Mouse (Mus musculus): Measurements from ENCODE around the gene Rassf7.
"Not testable (repeated sequence)": the region's sequence is repeated elsewhere in the genome, so short reads cannot be mapped to it uniquely, and the experiment has no call there.

Rassf7 gene

DNA sequence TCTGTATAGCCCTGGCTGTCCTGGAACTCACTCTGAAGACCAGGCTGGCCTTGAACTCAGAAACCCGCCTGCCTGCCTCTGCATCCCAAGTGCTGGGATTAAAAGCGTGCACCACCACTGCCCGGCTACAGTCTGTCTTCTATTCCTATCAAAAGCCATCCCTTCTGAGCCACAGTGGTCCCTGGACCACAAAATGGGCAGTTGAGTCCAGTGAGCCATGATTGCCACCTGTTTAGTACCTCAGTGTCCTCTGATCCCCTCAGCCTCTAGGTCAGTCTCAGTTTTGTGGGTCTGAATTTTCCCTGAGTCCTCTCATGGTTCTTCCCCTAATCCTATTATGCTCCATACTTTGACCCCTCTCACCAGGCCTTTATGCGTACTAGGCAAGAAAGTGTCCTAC, 12.1 kb downstream of the Rassf7 start:
- no peak for DNase-seq

DNA sequence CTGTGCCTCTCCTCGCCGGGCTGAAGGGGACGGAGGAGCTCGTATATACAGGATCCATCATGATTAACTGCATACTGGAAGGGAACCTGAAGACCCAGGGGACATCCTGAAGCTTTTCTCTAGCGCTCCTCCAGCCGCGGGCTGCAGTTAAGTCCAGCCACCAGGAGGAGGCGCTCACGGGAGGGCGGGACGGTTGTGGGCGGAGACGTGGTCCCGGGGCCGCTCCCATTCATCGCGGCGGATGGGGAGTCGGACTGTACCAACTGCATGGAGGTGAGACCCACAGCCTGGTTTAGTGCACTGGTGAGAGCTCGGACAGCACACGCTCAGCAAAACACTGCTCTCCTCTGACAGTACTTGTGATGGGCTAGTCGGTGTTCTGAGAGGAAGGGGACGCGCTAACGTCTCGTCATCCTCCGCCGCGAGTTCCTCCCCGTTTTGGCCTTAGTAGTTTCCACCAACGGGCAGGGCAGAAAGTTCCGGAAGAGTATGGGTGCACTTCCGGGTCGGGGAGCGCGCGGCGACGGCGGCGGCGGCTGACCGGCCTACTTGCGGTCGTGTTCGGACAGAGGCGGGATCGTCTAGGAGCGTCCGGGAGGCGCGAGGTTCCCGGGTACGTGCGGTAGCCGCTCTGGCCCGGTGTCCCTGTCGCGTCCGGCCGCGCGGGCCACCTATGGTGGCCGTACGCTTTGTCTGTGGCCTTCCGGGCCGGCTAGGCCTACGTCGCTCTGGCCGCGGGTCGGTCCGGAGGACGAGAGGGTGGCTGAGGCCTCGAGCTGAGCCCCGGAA, 12.8 kb downstream of the Rassf7 start, which contains the start of gene Phrf1:
TSS of gene Phrf1 (plus strand) at position 506 of the 789 bp plus-strand sequence.
- DNase-seq = peak; percentile 96

DNA sequence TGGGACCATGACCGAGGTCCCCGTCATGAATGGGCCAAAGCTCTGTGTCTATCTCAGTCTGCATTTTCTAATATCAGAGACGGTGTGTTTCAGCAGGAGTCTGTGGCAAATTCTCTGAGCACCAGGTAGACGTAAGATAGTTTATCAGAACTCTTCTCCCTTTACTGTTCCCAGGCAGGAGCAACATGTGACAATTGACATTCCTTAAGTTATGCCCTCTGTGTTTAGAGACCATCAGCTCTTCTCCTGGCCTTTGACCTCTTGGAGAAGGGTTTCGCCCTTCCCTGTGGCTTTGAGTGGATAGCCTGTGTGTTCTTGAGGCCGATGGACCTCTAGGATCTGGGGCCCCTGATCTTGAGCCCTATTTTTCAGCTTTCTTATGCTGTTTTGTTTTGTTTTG, 14.0 kb downstream of the Rassf7 start:
- DNase-seq = no peak

DNA sequence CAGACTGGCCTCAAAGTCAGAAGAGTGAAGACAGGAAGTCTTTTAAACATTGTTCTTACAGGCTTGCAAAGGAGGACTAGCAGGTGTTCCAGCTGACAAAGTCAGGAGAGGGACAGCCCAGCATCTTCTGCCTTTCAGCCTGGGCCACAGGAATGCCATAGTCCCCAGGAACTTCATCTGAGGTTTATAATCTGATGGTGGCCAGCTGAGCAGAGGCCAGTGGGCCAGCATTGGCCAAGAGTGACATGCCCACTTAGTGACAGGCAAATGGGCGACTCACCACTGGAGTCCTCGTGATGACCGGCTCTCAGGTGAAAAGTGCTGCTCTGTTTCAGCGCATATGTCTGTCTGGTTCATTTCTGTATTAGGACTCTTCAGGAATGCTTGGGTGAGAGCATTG, 14.9 kb downstream of the Rassf7 start:
- DNase-seq = no peak

DNA sequence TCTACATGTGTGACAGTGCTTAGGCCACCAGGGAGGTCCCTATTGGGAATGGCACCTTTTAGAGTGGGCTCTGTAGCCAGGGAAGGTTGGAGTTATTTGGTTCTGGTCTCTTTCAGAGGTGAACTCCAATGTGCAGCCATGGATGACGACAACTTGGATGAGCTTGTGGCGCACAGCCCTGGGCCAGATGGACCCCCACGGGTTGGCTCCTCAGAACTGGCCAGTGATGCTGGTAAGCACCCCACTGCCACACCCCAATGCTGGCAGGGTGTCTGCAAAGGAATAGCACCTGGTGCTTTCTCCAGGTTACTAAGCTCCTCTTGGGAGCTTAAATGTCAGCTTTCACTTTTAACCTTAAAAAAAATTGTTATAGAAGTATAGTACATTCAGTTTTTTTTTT, 15.5 kb downstream of the Rassf7 start:
- no peak for DNase-seq

DNA sequence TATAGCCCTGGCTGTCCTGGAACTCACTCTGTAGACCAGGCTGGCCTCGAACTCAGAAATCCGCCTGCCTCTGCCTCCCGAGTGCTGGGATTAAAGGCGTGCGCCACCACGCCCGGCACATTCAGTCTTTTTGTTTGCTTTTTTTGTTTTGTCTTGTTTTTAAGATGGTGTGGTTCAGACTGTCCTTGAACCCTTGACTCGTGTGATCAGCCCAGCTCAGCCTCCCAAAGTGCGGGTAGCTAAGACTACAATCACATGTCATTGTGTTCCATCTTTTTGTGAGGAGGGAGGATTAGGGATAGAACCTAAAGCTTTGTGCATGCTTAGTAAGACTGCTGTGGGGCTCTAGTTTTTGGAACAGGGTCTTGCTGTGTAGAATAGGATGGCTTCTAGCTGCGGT, 15.9 kb downstream of the Rassf7 start:
- no peak for DNase-seq

DNA sequence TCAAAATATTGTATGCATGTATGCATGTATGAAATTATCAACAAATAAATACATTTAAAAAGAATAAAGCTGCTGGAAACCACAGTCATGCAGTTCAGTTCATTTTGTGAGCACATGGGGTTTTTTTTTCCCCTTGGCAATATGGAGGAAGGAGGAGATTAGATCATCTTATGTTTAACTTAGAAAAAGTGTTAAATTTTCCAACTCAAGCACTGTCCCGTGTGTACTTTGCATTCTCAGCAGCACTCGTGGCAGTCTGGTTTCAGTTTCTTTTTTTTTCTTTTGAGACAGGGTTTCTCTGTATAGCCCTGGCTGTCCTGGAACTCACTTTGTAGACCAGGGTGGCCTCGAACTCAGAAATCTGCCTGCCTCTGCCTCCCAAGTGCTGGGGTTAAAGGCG, 34.8 kb downstream of the Rassf7 start:
- DNase-seq = not testable (repeated sequence)

DNA sequence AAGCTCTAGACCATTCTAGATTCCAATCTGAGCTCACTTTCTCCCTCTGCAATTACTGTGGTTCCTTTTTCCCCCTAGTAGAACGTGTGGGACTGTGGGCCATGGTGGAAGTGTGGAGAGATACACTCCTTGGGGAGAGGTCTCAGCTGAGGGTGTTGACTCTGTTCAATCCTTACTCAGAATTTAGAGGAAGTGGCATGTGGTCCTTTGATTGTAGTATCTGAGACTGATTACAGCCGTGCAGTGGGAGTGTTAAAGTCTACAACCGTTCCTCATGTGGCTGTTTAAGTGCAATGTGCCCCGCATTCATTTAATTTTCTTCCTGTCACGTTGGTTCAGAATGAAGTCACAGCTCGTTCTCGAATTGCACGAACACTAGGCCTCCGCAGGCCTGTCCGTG, 40.5 kb downstream of the Rassf7 start:
- no peak for DNase-seq

DNA sequence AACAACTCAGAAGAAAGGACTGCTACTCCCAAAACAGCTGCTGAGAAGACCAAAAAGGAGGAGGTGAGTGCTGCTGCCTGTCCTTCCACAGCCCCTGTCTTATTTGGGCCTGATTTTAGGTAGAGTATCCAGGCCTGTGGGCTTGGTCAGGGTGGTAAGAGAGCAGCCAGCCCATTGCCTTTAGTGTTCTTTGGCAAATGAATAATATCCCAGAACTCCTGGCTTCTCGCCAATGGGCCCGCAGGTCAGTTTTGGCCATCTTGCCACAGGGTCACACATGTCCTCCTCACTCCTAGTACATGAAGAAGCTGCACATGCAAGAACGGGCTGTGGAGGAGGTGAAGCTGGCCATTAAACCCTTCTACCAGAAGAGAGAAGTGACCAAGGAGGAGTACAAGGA, 45.8 kb downstream of the Rassf7 start:
- DNase-seq = no peak

DNA sequence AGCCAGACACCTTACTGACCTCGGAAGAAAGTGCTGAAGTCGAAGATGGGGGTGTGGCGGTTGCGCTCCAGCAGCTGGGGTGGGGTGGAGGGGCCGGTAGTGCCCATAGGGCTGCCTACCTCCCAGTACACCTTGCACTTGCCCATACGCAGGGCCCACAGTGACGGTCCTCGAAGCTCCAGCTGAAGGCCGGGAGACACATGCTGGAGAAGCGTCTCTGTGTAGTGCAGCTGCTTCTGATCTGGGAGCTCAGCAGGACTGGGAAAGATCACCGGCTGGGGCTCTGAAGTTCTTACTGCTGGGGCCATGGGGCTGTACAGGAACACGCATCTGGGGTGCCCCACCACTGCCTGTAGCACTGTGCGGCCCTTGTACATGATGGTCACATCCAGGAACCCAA, 48.0 kb downstream of the Rassf7 start:
- DNase-seq = no peak

DNA sequence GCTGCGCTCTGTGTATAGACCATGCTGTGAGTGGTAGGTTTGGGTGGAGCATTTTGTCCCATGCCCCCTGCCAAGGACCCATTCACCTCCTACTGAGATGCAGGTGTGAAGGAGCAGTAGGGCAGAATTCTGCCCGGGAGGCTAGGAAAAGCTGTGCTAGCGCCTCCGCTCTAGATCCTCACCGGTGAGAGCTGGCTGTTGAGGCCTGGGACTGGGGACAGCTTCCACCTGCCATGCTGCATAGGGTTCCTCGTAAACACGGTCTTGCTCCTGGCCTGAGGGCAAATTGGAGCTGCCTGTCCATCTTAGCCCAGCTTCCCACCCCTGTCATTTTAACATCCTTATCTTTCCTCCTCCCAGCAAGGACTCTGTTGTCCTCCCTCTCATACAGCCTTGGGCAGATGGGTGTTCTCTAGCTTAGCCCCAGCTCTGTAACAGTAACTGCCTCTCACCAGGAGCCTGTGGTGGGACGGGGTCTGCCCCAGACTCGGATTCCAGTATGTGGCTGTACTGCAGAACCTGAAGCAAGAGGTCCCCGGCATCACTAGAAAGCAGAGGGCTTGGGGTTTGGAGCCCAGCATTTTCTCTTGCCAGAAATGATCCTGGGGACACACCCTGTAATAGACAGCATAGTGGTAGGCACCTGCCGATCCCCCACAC, 48.5 kb downstream of the Rassf7 start:
- no peak for DNase-seq

DNA sequence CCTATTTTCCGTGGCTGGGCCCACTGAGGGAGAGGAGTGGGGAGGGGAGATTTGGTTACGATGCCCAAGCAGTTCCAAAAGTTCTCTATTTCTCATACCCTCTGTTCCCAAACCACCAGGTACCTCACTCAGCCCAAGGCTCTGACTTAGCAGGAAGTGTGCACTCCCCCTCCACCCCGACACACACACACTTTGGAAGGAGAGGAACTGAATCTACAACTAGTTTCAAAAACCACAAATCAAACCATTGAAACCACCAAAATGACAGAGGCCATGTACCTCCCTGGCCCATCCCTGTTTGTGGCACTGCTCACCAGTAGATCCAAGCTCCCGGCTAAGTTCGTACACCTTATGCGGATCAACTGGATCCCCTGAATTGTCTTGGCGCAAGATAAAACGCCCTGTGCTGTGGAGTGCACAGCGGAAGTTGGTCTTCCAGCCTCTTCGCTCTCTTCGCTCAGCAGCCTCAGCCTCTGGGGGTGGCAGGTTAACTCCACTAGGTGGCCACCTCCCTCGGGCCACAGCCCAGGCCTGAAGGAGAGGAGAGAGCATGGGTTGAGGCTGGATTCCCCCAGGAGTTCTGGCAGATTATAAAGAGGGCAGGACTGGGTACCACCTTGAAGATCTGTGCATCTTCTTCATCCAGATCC, 49.2 kb downstream of the Rassf7 start:
- peak; percentile 78 for DNase-seq

DNA sequence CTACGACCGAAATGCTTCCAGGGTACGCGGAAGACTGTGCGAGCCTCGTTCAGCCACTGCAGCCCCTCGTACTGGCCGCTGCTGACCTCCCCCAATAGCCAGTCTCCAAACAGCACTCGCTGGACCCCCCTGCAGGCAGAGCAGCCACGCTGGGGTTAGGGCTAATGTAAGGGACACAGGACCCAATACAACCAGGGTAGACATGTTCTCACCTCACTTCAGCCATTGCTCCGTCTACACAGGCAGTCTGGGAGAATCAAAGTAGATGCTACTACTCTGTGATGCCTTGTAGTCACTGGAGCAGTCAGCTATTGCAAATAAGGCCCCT, 49.7 kb downstream of the Rassf7 start:
- DNase-seq = peak; percentile 26

DNA sequence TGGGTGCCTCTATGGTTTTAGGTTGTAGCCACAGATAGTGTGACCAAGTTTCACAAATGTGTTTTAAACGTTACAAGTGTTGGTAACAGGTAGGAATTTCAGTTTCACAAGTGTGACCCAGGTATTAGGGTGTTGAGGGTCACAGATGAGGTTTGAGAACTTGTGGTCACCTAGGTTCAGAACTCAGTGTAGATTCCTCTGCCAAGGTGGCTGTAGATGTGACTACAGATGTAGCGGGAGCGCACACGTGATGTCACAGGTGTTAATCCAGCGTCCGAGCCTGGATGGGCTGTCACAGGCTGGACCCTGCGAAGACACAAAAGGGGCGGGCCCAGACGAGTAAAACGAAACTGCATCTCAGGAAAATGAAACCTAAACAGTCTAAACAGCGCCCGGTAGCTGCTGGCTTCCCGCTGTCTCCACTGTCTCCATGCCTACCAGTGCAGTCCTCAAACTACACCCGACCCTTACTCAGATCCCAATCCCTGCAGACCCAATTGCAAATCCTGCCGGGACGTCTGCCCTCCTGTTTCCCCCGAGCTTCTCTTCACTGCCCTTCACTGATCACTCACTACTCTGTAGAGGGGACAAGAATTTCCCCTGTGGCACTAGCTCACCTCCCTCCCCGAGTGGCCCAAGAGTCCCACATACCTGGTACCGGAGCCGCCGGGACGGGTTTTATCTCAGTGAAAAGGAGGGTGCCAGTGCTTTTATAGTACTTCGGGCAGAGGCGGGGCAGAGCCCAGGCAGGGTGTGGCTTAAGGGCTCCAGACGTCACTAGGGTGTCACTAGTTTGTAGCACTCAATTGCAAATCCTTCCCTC, 50.3 kb downstream of the Rassf7 start, which contains the start of gene Irf7:
TSS of gene Irf7 (minus strand) at position 743 of the 823 bp plus-strand sequence.
- peak; percentile 76 for DNase-seq
